Mouse (Mus musculus): Measurements from ENCODE around the gene Slc25a19.

DNA sequence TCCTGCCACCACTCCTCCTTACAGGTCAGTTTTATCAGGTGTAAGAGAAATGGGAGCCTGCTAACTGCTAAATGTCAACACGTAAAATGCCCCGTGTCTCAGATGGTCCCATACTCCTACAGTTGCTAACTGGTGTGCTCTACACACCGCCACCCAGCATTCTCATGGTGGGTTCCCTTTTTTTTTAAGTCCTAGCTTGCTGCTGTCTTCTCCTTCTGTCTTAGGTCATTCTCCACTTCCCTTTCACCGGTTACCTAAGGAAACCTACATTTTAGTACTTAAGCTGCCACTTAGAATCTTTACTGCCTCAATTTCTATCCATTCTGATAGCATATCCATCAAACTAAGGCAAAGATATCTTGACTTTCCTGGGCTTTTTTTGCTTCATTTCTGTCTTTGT is 26.9 kb downstream of the Slc25a19 start:
- TF ChIP-seq POLR2A (IDR thresholded peaks at IDR 0.05; ENCODE audit: borderline replicate concordance, extremely low read depth, low read depth, low read length) (no peak), CTCF (IDR thresholded peaks at IDR 0.05; ENCODE audit: insufficient read depth, low read length) (no peak)
